Mouse (Mus musculus): ENCODE results near the gene Dnajb3. TPM values are rescaled to one million over a fixed set of nuclear protein-coding genes. Genes with fewer than 3 reads are reported as not detected.
A peak's percentile ranks its signal among the peaks of the same experiment; 100 is the strongest.

Gene Dnajb3
- polyA plus RNA-seq, 1 experiment from 2014 or later = 12.8 TPM

- no peak overlapping the region for H3K4me2 ChIP-seq (ENCODE audit: low read length)
- 77% methylated on average over 6 of the region's 6 CpGs for WGBS
- H3K36me3 ChIP-seq (ENCODE audit: control insufficient read depth, insufficient read depth, low read length) = no peaks in the 10 kb centered on the region
Observed at GRCm38 (mm10) chr1:88245881-88246280, 40.3 kb upstream of the Dnajb3 start.

DNA sequence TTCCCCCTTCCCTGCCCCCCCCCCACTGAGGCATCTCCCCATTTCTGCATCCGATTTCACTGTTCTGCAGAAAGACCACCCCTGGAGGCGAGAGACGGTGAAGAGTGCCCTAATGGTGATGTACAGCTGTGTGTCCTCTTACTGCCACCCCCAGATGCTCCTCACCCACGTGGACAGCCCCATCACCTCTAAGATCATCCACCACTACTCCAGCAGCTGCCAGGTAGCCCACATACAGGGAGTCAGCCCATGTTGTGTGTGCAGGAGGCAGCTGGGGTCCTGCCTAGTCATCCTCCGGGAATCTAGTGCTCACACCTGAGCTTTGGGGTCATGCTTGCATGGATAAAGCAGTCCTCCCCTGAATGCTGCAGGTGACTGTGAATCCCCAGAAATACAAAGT lies 38.3 kb upstream of the Dnajb3 start:
- Histone ChIP-seq H3K9me3 (replicated peaks; ENCODE audit: control insufficient read depth, low read length, poor library complexity, severe bottlenecking) (peaks cover 97% of the 10 kb centered on the region), H3K27ac (ENCODE audit: low read length) (no peak overlapping the region), H3K4me2 (ENCODE audit: low read length) (no peak overlapping the region), H3K9ac (ENCODE audit: low read depth, low read length) (no peak overlapping the region), H3K27me3 (ENCODE audit: control insufficient read depth, insufficient read depth, low read depth, low read length) (no peaks in the 10 kb centered on the region), H3K4me3 (ENCODE audit: low read depth, low read length) (no peak overlapping the region), H3K4me1 (ENCODE audit: control insufficient read depth, insufficient read depth, low read length) (no peaks in the 10 kb centered on the region), H3K36me3 (ENCODE audit: control insufficient read depth, insufficient read depth, low read length) (no peaks in the 10 kb centered on the region)
- 66% methylated on average over 5 of the region's 5 CpGs for WGBS
- ATAC-seq = no peak

More at GRCm38 (mm10) chr1:88245881-88246280, 40.3 kb upstream of the Dnajb3 start:
- no peak for ATAC-seq
- Histone ChIP-seq H3K27ac (ENCODE audit: low read length) (no peak overlapping the region), H3K9ac (ENCODE audit: low read depth, low read length) (no peak overlapping the region), H3K27me3 (ENCODE audit: control insufficient read depth, insufficient read depth, low read depth, low read length) (no peaks in the 10 kb centered on the region), H3K9me3 (replicated peaks; ENCODE audit: control insufficient read depth, low read length, poor library complexity, severe bottlenecking) (peaks cover 97% of the 10 kb centered on the region), H3K4me1 (ENCODE audit: control insufficient read depth, insufficient read depth, low read length) (no peaks in the 10 kb centered on the region), H3K4me3 (ENCODE audit: low read depth, low read length) (no peak overlapping the region)

DNA sequence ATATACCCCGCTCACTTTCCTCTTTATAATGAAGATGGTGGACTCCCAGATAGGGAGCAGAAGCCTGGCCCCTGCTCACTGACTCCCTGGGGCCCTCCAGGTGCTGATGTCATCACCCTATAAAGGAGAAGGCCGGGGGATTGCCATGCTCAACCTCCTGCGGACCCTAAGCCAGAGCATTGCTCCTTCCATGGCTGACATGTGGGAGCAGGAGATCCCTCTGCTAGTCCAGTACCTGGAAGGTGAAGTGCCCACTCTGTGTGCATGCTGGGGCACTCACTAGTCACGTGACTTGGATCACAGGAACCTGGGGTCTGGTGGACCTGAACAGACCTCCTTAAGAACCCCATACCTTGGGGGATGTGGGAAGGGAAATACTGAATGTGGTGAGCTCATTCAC lies 35.0 kb upstream of the Dnajb3 start:
- no peak overlapping the region for H3K9ac ChIP-seq (ENCODE audit: low read depth, low read length)
- no peaks in the 10 kb centered on the region for H3K27me3 ChIP-seq (ENCODE audit: control insufficient read depth, insufficient read depth, low read depth, low read length)
- 70% methylated on average over 4 of the region's 4 CpGs for WGBS
- no peak overlapping the region for H3K4me3 ChIP-seq (ENCODE audit: low read depth, low read length)
- no peaks in the 10 kb centered on the region for H3K36me3 ChIP-seq (ENCODE audit: control insufficient read depth, insufficient read depth, low read length)
- ATAC-seq = no peak
- no peak overlapping the region for H3K27ac ChIP-seq (ENCODE audit: low read length)
- no peaks in the 10 kb centered on the region for H3K4me1 ChIP-seq (ENCODE audit: control insufficient read depth, insufficient read depth, low read length)
- H3K9me3 ChIP-seq (replicated peaks; ENCODE audit: control insufficient read depth, low read length, poor library complexity, severe bottlenecking) = peaks cover 94% of the 10 kb centered on the region
- no peak overlapping the region for H3K4me2 ChIP-seq (ENCODE audit: low read length)

DNA sequence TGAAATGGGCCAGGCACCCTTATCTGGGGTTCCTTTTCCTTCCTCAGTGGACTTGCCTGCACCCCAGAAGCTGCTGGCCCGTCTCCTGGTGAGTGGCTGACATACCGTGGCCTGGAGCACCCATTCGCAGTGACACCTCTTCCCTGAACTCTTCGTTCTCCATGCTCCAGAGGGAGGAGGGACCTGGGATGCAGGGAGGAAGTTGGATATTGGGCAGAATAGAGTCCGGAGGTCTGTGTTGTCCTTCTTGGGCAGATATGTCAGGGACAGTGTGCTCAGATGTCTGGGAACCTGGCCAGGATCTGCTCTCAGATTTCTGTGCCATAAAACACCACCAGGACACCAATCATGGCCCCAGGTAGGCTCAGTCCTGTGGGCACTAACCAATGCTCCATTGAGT lies 34.5 kb upstream of the Dnajb3 start:
- Histone ChIP-seq H3K4me1 (ENCODE audit: control insufficient read depth, insufficient read depth, low read length) (no peaks in the 10 kb centered on the region), H3K27ac (ENCODE audit: low read length) (no peak overlapping the region), H3K36me3 (ENCODE audit: control insufficient read depth, insufficient read depth, low read length) (no peaks in the 10 kb centered on the region), H3K4me2 (ENCODE audit: low read length) (no peak overlapping the region), H3K27me3 (ENCODE audit: control insufficient read depth, insufficient read depth, low read depth, low read length) (no peaks in the 10 kb centered on the region), H3K9ac (ENCODE audit: low read depth, low read length) (no peak overlapping the region), H3K4me3 (ENCODE audit: low read depth, low read length) (no peak overlapping the region), H3K9me3 (replicated peaks; ENCODE audit: control insufficient read depth, low read length, poor library complexity, severe bottlenecking) (peaks cover 94% of the 10 kb centered on the region)
- ATAC-seq = no peak
- WGBS = 72% methylated on average over 5 of the region's 5 CpGs

DNA sequence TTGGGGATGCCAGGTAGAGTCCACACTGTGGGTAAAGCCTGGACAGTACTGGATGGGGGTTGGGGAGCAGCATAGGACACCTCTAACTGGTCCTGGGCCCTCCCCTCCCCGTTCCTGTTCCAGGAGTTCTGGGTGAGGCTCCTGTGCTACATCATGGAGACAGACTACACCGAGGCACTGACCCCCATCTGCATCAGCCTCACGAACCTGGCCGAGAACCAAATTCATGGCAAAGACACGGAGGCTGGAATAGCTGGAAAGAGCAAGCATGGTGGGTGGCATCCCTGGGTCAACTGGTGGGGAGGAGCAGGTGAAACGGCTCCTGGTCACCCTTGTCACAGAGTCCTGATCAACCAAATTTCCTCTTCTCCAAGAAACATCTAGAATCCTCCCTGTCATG lies 33.2 kb upstream of the Dnajb3 start:
- Histone ChIP-seq H3K36me3 (ENCODE audit: control insufficient read depth, insufficient read depth, low read length) (no peaks in the 10 kb centered on the region), H3K4me1 (ENCODE audit: control insufficient read depth, insufficient read depth, low read length) (no peaks in the 10 kb centered on the region), H3K4me2 (ENCODE audit: low read length) (no peak overlapping the region), H3K27ac (ENCODE audit: low read length) (no peak overlapping the region), H3K9me3 (replicated peaks; ENCODE audit: control insufficient read depth, low read length, poor library complexity, severe bottlenecking) (peaks cover 94% of the 10 kb centered on the region), H3K27me3 (ENCODE audit: control insufficient read depth, insufficient read depth, low read depth, low read length) (no peaks in the 10 kb centered on the region), H3K9ac (ENCODE audit: low read depth, low read length) (no peak overlapping the region), H3K4me3 (ENCODE audit: low read depth, low read length) (no peak overlapping the region)
- no peak for ATAC-seq
- WGBS = 76% methylated on average over 6 of the region's 6 CpGs

DNA sequence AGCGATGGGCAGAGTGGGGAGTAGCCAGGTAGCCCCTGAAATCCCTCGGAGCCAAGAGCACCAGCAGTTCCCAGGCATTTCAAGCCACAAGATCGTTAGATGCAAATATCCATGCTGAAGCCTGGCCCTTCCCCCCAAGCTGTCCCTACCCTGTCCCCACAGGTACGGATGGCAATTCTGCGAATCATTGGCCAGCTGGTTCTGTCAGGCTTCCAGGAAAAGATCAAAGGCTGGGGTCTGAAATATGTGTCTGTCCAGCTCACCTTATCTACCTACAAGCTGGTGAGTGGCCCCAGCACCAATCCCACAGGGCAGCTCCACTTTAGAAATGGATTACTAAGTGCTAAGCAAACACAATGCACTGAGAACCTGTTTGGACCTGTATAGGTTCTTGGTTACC lies 31.7 kb upstream of the Dnajb3 start:
- ATAC-seq = no peak

DNA sequence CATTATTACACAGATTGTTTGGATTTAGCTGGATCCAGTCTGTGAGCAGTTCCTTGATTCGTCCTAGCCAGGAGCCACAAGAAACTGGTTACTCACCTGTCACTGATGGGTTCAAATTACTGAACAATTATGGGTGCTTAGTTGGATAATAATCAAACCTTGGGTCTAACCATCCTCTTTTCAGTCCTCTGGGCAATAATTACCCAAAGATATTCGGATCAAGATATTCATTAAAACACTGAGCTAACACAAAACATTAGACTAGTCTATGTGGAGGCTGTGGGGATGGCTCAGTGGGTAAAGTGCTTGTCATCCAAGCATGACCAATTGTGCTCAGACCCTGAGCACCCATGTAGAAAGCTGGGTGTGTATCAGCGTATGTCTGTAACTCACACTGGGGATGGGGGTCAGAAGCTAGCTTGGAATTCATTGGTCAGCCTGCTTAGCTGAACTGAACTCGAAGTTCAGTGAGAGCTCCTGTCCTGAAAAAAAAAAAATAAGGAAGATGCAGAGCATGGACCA lies 30.4 kb upstream of the Dnajb3 start:
- Histone ChIP-seq H3K36me3 (ENCODE audit: control insufficient read depth, insufficient read depth, low read length) (no peaks in the 10 kb centered on the region), H3K4me2 (ENCODE audit: low read length) (no peak overlapping the region), H3K27ac (ENCODE audit: low read length) (no peak overlapping the region), H3K9ac (ENCODE audit: low read depth, low read length) (no peak overlapping the region), H3K9me3 (replicated peaks; ENCODE audit: control insufficient read depth, low read length, poor library complexity, severe bottlenecking) (peaks cover 97% of the 10 kb centered on the region), H3K4me3 (ENCODE audit: low read depth, low read length) (no peak overlapping the region), H3K4me1 (ENCODE audit: control insufficient read depth, insufficient read depth, low read length) (no peaks in the 10 kb centered on the region), H3K27me3 (ENCODE audit: control insufficient read depth, insufficient read depth, low read depth, low read length) (no peaks in the 10 kb centered on the region)
- WGBS = 59% methylated on average over 4 of the region's 4 CpGs
- ATAC-seq = no peak

More for the DNA sequence above, 31.7 kb upstream of the Dnajb3 start:
- Histone ChIP-seq H3K27ac (ENCODE audit: low read length) (no peak overlapping the region), H3K27me3 (ENCODE audit: control insufficient read depth, insufficient read depth, low read depth, low read length) (no peaks in the 10 kb centered on the region), H3K4me3 (ENCODE audit: low read depth, low read length) (no peak overlapping the region), H3K36me3 (ENCODE audit: control insufficient read depth, insufficient read depth, low read length) (no peaks in the 10 kb centered on the region), H3K9me3 (replicated peaks; ENCODE audit: control insufficient read depth, low read length, poor library complexity, severe bottlenecking) (peaks cover 95% of the 10 kb centered on the region), H3K4me2 (ENCODE audit: low read length) (no peak overlapping the region), H3K9ac (ENCODE audit: low read depth, low read length) (no peak overlapping the region), H3K4me1 (ENCODE audit: control insufficient read depth, insufficient read depth, low read length) (no peaks in the 10 kb centered on the region)
- 79% methylated on average over 5 of the region's 5 CpGs for WGBS

DNA sequence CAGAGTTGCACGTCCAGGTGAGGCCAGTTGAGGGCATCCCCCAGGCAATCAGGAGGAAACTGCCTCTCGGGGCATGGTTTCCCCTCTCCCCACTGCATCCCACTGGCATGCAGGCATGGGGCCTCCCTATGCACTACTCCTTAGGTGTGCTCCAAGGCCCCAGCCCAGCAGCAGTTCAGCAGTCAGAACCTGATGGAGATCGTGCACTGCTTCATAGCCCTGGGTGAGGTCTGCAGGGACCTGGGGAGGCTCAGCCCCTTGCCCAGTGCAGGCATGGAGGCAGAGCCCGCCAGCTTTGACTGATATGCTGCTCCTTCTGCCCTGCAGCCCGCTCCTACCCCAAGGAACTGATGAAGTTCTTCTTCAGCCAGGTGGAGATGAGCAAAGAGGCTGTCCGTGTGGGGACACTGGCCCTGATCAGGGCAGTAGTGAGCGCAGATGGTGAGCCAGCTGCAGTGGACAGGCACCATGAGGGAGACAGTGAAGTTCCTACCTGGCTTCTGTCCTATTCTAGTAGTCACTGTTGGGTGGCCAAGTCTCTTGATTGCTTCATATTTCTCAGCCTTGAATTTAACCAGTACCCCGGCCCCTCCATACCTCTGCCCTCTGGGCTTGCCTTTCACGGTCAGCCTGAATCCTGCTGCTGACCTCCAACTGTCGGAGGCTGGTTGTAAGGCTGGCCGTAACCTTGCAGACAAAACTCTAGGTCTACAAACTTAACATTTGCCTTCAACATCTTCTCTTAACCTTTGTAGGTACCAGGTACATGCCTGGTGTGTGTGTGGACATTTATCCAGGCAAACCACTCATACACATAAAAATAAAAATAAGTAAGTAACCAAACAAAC lies 29.7 kb upstream of the Dnajb3 start:
- Histone ChIP-seq H3K9ac (ENCODE audit: low read depth, low read length) (no peak overlapping the region), H3K4me3 (ENCODE audit: low read depth, low read length) (no peak overlapping the region), H3K36me3 (ENCODE audit: control insufficient read depth, insufficient read depth, low read length) (no peaks in the 10 kb centered on the region), H3K27me3 (ENCODE audit: control insufficient read depth, insufficient read depth, low read depth, low read length) (no peaks in the 10 kb centered on the region), H3K4me2 (ENCODE audit: low read length) (no peak overlapping the region), H3K27ac (ENCODE audit: low read length) (no peak overlapping the region), H3K4me1 (ENCODE audit: control insufficient read depth, insufficient read depth, low read length) (no peaks in the 10 kb centered on the region), H3K9me3 (replicated peaks; ENCODE audit: control insufficient read depth, low read length, poor library complexity, severe bottlenecking) (peaks cover 97% of the 10 kb centered on the region)
- WGBS = 65% methylated on average over 11 of the region's 11 CpGs
- ATAC-seq = peak; percentile 5; the same call in 1 of the 2 replicates

DNA sequence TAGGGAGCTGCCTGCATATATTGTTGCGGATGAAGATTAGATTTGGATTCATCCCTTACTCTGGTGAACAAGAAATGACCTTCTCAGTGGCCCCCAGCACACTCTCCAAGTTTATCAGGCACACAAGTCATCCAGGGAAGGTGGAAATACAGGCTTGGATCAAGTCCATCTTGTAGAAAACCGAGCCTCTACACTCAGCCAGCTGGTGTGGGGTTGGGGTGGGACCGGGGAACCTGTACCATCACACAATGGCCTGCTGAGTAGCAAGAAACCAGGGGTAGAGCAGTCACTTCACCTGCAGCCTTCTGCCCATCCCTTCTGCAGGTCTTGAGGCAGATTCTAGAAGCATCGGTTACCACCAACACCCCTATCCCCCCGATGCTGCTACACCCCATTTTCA lies 29.1 kb upstream of the Dnajb3 start:
- ATAC-seq = no peak

More for the DNA sequence above, 29.1 kb upstream of the Dnajb3 start:
- Histone ChIP-seq H3K4me1 (ENCODE audit: control insufficient read depth, insufficient read depth, low read length) (no peaks in the 10 kb centered on the region), H3K4me2 (ENCODE audit: low read length) (no peak overlapping the region), H3K9me3 (replicated peaks; ENCODE audit: control insufficient read depth, low read length, poor library complexity, severe bottlenecking) (peaks cover 97% of the 10 kb centered on the region), H3K4me3 (ENCODE audit: low read depth, low read length) (no peak overlapping the region), H3K27ac (ENCODE audit: low read length) (no peak overlapping the region), H3K36me3 (ENCODE audit: control insufficient read depth, insufficient read depth, low read length) (no peaks in the 10 kb centered on the region), H3K27me3 (ENCODE audit: control insufficient read depth, insufficient read depth, low read depth, low read length) (no peaks in the 10 kb centered on the region), H3K9ac (ENCODE audit: low read depth, low read length) (no peak overlapping the region)
- 47% methylated on average over 5 of the region's 5 CpGs for WGBS

Data from midbrain, embryonic 16.5 days (tissue).